Mouse (Mus musculus) c-Kit-negative CD71-positive TER-119-positive erythroid progenitor cells, embryonic 14.5 days (primary cell): ENCODE results near the gene Hcfc1r1.

Source experiments
- DNase-seq: peaks from one replicate; pipeline ENCODE4 v3.0.0-alpha.2; 2013; ENCODE audit warnings: low read depth, low spot score

Hcfc1r1 gene

DNA sequence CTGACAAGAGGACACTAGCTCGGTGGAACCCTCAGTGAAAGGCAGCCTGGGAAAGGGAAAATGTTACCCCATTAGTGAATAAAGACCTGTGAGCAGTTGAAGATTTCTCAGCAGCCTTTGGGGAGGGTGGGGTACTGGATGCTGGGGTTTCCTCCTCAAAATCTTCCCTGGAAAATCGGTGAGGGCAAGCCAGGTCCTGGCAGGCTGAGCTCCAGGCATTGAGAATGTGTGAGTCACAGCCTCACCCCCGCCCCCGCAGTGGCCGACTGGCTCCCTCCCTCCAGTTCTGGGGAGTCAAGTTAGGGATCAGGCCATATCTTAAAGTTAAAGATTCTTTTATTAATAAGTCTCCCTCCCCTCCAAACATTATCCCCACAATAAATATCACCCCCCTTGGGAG, 1.7 kb downstream of the Hcfc1r1 start:
- DNase-seq, result no peak

DNA sequence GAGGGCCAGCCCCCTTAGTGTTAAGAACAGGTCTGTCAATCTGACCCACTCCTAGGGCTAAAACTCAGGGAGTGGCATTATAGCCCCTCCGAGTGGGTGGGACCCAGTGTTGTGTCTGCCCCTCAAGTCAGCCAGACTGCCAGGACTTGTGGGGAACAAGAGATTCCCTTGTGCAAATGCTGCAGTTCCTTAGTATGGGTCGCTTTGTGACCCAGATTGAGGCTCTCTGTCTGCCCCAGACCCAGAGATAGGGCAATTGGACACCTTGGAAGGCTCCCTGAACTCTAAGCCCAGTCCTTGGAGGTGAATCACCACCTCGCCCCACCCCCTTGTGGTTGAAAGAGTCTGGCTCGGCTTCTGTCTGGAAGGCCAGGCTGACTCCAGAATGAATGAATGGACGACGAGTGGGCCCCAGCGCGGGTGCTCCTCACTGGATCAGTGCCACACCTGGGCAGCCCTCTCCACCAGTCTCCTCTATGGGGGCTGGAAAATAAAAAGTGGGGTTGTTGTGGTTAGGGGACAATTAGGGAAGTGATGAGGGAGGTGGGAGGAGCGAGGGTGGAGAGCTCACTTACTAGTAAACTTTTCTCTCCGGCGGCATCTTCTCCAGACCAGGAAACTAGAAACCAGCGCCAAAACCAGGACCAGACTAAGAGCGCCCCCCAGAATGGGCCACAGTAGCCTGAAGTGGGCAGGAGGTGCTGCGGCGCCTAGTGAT, 2.3 kb downstream of the Hcfc1r1 start:
- DNase-seq, result no peak

DNA sequence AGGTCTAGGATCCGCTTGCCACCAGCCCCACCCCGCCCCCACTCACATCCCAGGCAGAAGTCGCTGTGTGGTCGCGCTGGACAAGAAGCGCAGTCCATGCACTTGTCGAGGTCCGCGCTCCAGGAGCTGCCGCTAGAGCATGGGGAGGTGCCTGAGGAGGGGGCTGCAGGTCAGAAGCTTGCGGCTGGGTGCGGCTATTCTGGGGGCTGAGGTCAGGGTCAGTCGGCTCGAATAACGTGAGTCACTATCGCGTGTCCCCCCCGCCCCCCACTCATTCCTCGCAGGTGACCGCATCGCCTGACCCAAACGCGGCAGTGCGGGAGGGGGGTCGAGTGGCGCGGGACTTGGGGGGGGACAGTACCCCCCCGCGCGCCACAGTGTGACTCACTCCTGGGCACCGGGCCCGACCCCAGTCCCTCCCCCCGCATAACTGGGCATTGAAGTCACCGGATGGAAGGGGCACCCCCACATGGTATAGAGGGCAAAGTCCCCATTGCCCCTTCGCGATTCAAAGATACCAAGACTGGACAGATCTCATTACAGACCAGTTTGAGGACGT, 3.2 kb downstream of the Hcfc1r1 start:
- no peak for DNase-seq

DNA sequence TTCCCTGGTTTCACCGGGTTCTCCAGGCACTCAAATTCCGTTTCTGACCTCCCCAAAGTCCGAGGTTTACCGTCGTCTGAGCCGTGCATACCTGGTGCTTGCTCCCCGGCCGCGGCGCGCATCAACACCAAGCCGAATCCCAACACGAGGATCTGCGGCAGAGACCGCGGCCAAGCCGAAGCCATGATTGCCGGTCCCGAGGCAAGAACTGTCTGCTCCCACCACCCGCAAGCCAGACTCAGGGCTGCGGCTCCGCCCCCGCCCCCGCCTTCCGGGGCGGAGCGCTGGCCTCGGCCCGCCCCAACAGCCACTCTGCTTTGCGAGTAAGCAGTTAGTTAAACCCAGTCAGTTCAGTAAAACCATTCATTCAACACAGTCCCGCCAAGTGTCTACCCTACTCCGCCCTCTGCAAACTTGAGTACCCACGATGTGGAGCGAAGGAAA, 3.9 kb downstream of the Hcfc1r1 start, which contains the start of gene Tnfrsf12a:
TSS of gene Tnfrsf12a (minus strand) at position 233 of the 444 bp plus-strand sequence.
- DNase-seq, result peak; percentile 28

DNA sequence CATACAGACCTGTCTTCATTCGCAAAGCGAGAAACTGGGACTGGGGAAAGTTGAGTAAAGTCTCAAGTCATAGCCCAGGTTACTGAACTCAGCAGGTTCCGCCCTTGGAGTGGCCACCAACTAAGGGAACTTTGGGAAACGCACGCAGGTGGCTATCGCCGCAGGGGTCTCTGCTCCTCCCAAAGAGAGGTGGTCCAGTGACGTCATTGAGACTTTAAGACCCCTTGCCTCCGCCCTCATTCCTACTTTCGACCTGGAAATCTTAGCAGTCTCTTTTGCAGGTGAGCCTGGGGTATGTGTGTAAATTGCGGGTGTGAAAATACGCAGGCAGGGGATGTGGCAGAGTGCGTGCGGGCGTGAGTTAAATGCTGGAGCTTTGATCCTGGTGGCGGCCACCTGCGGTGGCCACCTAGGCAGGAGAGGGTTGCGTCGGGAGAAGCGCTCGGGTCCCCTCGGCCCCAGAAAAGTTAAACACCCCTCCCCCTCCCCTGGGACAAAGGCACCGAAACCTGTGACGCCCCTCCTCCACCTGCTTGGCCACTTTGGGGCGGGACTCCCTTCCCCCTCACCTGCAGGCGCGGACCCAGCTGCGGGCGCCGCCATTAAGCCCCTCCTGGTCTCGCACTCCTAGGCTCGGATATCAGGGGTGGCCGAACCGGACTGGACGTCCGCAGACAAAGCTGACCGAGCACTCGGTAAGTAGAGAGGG, 5.9 kb downstream of the Hcfc1r1 start, which contains the start of gene Cldn6:
TSS of gene Cldn6 (plus strand) at position 123 of the 709 bp plus-strand sequence.
- DNase-seq, result no peak

DNA sequence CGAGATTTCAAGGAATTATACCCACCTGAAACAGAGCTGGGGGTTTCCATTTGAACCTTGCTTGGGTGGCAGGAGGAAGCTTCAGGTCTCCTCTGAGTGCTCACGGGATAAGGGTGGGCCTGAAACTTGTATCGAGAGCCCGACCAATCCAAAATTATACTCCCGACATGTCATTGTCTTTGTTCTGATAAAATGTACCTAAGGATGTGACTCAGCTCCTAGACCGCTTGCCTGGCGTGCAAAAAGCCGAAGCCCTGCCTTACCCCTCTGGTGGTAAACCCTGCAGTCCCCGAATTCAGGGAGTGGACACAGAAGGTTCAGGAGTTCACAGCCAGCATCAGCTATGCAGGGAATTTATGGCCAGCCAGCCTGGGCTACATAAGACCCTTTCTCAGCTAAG, 6.9 kb downstream of the Hcfc1r1 start:
- no peak for DNase-seq

DNA sequence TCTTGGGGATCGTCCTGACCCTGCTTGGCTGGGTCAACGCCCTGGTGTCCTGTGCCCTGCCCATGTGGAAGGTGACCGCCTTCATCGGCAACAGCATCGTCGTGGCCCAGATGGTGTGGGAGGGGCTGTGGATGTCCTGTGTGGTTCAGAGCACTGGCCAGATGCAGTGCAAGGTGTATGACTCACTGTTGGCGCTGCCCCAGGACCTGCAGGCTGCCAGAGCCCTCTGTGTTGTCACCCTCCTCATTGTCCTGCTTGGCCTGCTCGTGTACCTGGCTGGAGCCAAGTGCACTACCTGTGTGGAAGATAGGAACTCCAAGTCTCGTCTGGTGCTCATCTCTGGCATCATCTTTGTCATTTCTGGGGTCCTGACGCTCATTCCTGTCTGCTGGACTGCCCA, 7.7 kb downstream of the Hcfc1r1 start:
- no peak for DNase-seq

DNA sequence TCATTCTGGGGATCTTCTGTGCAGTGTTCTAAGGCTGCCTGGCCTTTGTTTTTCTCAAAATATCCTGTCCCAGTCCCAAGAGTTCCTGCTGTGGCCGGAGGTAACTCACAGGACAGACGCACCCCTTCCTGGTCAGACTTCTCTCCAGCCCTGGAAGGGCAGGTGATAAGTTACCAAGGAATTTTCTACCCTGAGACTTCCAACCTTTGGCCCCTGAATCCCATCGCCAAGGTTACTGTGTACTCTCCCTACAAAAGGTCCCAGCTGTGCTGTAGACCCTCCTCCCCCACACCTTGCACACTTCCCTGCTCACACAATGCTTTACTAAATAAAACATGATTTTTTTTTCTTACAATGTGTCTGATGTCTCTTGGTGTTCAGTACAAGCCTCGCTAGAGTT, 8.7 kb downstream of the Hcfc1r1 start:
- DNase-seq, result no peak

DNA sequence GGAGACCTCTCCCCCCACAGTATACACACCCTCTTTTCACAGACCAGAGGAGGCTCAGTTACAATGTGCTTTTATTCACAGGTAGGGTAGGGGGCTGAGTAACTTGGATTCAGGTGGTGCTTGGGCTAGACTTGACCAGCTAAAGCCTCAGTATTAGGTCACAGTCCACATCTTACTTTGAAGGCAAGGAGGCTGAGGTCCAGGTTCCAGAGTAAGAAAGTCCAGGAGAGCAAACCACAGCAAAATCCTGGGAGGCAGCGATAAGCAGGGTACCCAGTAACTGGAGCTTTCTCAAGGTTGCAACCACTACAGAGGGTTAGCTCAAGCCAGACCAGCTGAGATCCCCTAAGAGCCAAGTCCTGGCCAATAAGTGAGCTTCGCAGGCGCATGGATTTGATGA, 9.1 kb downstream of the Hcfc1r1 start:
- no peak for DNase-seq

DNA sequence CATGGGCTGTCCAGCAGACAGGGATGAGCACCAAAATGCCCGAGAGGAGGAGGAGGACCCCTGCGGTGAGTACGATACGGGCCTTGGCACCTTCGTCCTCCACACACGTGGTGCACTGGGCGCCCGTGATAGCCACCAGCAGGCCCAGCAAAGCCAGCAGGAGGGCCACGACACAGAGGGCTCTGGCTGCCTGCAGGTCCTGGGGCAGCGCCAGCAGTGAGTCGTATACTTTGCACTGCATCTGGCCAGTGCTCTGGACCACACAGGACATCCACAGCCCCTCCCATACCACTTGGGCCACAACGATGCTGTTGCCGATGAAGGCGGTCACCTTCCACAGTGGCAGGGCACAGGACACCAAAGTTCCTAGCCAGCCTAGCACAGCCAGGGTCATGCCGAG, 9.8 kb downstream of the Hcfc1r1 start:
- no peak for DNase-seq

DNA sequence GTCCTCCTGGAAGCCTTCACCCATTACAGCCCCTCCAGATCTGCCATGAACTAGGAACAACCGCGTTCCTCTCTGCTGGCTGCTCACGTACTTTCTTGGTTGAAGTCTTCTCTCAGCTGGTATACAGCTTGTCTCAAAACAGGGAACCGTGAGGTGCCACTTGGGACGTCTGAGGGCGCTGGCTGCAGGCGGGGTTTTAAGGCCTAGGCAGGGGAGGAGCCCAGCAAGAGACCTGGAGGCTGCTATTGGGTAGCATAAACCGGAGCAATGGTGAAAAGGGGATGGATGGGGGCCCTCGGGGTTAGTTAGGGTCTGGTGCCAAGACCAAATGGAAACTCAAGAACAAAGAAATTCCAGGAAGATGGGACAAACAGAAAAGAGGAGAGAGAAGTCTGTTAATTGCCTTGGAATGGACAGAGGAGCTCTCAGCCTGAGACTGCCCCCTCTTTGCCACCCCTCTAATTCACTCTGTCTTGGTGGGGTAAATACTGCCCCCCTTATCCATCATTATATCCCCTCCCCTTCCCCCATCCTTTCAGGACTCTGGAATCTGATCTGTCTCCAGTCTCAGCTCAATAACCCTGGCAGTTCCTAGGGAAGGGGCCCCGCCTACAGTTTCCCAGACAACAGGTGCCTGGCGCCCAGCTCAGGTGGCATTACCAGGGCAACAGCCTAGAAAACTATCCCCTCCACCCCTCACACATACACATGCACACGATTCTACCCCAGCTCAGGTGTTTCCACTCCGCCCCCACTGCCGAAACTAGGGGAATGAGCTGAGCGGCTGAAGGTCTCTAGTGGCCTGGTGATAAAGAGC, 10.7 kb downstream of the Hcfc1r1 start, which contains the start of gene Cldn9:
TSS of gene Cldn9 (minus strand) at position 171 of the 817 bp plus-strand sequence.
- DNase-seq, result no peak

DNA sequence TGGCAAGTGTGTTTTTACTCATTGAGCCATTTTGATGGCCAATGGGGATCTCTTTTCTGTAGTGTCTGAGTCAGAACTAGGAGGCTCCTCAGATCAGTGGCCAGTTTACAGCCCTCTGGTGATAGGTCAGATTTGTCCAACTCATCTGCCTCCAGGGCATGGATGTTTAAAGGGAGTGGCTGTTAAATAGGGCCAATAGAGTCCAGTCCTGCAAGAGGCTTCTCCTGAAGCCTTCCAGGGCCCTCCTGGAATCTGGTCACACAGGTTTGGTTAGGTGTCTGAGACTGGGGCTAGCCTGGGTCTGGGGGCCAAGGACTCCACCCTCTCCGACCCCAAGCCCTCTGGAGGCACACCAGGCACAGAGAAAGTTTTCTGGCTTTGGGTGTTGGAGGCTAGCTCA, 21.1 kb downstream of the Hcfc1r1 start:
- DNase-seq, result no peak

DNA sequence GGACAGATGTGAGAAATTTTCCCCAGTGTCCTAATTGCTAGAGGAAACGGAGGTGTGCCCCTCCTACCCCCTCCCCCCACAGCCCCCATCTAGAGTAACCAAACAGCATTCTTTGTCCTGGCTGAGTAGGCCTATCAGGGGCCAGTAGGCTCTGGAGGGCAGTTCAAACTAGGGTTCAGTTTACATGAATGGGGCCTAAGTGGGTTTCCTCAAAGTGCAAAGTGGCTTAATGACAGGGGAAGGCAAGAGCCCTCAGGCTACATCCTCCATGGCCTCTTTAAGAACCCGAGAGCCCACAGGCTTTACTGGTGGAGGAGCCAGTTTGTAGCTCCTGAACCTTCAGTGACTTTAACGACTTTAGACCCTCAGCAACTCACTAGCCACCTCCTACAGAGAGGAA, 22.4 kb downstream of the Hcfc1r1 start:
- DNase-seq, result no peak

DNA sequence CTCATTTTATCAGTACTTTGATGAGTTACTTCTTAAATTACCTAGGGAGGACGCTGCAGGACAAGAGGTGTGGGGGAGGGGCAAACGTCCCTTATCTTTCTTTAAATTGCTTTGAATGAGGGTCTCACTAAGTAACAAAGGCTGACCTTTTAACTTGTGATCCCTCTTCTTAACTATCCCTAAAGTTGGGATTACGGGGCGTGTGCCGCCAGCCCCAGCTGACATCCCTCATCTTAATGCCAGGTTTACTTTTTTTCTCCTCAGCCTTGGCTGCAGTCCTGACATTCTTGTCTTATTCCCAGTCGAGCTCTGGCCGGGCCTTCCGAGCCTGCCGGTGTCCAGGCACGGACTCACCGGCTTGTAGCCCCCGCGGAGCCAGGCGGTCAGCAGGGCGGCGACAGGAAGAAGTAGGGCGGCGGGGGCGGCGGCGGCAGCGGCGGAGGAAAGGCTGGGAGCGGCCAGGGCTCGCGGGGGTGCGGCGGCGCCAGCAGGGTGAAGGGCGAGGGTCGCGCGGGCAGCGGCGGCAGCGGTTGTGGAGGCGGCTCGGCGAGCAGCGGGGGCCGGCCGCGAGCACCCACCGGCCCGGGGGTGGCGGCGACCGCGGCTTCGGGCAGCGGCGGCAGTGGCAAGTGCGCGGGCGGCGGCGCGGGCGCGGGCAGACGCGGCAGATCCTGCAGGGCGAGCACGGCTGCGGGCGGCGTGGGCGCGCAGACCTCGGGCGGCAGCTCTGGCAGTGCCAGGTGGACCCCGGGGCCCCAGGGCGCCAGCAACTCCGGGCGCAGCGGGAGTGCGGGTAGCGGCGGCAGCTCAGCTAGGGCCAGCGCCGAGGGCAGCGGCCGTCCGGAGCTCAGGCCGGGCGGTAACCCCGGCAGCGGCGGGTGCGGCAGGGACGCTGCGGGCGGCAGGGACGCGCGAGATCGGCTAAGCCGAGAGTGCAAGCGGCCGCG, 26.0 kb downstream of the Hcfc1r1 start:
- no peak for DNase-seq

DNA sequence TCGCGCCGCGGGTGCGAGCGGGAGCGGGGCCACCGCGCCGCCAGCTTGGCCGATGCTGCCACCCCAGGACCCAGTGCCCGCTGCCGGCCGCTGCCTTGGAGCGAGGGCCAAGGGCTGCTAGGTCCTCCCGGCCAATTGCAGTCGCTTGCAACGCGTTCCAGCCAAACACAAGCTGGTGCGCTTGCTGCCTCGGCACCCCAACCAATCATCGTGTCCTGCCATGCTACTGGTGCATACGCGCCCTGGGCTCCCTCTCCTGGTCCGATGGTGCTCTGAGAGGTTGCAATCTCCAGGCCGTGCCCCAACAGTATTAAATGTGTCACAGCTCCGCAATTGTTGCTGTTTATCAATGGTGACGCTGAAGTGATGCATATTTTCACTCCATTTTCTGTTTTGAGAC, 26.7 kb downstream of the Hcfc1r1 start:
- no peak for DNase-seq

DNA sequence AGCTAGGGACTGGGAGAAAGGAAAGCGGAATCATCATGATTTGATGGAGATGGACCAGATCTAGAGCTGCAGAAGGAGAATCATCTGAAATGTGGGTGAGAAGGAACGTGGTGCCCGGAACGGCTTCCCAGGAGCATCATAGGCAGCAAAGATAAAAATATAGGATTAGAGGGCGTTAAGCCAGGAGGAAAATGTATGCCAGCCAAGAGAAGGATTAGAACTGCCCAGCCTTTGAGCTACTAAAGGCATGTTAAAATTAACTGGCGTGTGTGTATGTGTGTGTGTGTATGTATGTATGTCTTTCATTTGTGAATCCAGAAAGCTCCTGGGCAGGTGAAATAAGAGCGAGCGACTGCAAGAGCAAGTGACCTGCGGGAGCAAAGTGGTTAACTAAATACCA, 29.9 kb downstream of the Hcfc1r1 start:
- DNase-seq, result no peak

DNA sequence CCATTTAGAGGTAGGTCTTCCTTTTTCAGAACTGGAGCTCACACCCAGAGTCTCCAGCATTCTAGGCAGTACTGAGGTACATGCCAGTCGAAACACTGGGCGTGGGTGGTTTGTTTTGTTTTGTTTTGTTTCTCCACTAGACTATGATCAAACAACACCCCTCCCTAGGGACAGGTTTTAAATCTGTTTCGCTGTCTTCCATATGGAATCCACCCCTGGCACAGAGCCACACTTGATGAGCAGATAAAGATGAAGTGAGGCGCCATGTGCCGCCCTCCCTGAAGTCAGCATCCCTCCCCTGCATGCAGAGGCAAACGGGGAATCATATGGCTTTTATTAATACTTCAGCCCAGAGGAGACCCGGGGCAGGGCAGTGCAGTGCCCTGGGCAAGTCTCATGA, 31.3 kb downstream of the Hcfc1r1 start:
- DNase-seq, result no peak

DNA sequence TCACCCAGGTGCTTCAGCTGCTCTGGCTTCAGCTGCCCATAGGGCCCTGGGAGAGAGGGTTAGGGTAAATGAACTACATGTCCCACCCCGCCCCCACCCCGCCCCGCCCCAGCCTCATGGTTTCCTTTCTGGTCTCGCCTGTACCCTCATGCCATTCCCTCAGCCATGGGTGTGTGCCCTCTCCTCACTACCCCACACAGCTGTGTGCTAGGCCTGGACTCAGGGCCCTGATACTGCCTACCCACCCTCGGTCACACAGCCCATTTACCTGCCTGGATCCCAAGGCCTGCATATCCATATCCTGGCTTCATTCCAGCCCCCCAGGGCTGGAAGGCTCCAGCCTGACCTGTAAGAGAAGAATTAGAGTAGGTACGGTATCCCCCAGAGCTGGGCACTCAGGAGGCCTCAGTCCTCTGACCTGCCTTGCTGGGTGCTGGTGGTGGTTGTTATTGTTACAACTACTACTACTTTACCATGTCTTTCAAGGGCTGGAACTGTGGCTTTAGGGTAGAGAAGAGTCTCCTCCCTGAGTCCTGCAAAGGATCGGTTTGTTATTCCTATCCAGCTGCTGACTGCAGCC, 32.2 kb downstream of the Hcfc1r1 start:
- DNase-seq, result no peak

DNA sequence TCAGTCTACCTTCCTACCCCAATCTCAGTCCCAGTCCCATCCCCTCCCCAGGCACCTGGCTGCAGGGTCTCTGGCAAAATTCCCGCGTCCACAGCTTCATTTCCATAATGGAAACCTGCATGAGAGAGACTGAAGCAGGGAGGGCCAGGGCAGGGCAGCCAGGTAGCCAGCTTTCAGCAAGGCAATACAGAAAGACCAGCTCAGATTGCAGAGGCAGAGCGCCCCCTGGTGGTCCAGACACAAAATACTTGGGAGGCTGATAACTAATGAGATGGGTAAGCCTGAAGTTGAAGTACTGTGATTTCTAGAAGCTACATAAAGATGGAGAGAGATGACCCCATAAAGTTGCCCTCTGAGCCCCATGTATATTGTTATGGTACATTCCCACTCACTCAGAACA, 32.8 kb downstream of the Hcfc1r1 start:
- DNase-seq, result peak; percentile 52

DNA sequence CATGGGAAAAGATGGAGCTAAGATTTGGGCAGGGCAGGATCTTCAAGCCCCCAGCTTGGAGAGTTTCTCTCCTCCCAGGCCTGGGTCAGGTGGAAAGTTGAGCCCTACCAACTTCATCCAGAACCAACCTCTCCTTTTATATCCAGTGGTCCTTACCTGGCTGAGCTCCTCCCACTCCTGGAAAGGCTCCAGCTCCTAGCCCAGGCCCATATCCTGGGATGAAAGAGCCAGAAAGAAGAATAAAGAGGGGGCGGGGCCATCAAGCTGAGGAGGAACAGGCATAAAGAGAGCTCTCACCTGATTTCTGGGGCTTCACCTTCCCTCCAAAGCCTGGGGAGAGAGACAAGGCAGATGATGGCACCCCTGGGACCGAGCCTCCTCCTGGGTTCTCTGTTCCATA, 43.6 kb downstream of the Hcfc1r1 start:
- no peak for DNase-seq
